Mouse (Mus musculus) embryonic facial prominence, embryonic 13.5 days (tissue): ENCODE results near the gene Gphb5. TPM values are rescaled to one million over a fixed set of nuclear protein-coding genes. Genes with fewer than 3 reads are reported as not detected.

Experiments used
- ATAC-seq: fragments of 200-750 bp; cut with Nextera tagmentation; 2 replicates; pipeline ENCODE4 v1.8.0; 2017; ENCODE audit warnings: low read depth; ENCODE audit not compliant: insufficient number of reproducible peaks, insufficient read depth, low FRiP score, low TSS enrichment
- H3K27ac ChIP-seq: fragments of 300-500 bp; sonication (generic); 2 replicates; pipeline ENCODE4 v1.5.1; 2015; ENCODE audit warnings: moderate library complexity, mild to moderate bottlenecking, inconsistent platforms
- H3K27me3 ChIP-seq: fragments of 300-500 bp; sonication (generic); 2 replicates; pipeline ENCODE4 v1.6.1; 2015; ENCODE audit warnings: mild to moderate bottlenecking, inconsistent platforms
- H3K36me3 ChIP-seq: fragments of 300-500 bp; sonication (generic); 2 replicates; pipeline ENCODE4 v1.6.1; 2015; ENCODE audit warnings: mild to moderate bottlenecking, inconsistent platforms
- H3K4me1 ChIP-seq: fragments of 300-500 bp; sonication (generic); 2 replicates; pipeline ENCODE4 v1.6.1; 2015; ENCODE audit warnings: inconsistent platforms
- H3K4me2 ChIP-seq: fragments of 300-500 bp; sonication (generic); 2 replicates; pipeline ENCODE4 v1.6.1; 2015; ENCODE audit warnings: moderate library complexity, mild to moderate bottlenecking, inconsistent platforms
- H3K4me3 ChIP-seq: fragments of 300-500 bp; sonication (generic); 2 replicates; pipeline ENCODE4 v1.5.1; 2015; ENCODE audit warnings: mild to moderate bottlenecking, inconsistent platforms
- H3K9ac ChIP-seq: fragments of 300-500 bp; sonication (generic); 2 replicates; pipeline ENCODE4 v1.6.1; 2015; ENCODE audit warnings: mild to moderate bottlenecking, inconsistent platforms
- H3K9me3 ChIP-seq: fragments of 300-500 bp; sonication (generic); 2 replicates; pipeline ENCODE4 v1.6.1; 2016; ENCODE audit warnings: inconsistent platforms
- WGBS: fragments of 180-500 bp; shearing (Covaris S2); methylation state at CpG from one replicate; pipeline ENCODE4 v1.1.7; 2015; ENCODE audit warnings: mixed read lengths; 5-methylcytosine and 5-hydroxymethylcytosine counted together
- polyA plus RNA-seq: library from polyadenylated mRNA; unstranded; fragments of >200 nt; fragmentation: Nextera tagmentation; extraction: Ambion mirVana; gene quantifications from 2 replicates; pipeline ENCODE4 v1.2.1, GENCODE M21; 2015

The Gphb5 gene
- polyA plus RNA-seq, 1 experiment from 2014 or later: not detected

GRCm38 (mm10) chr12:75364416-75364815 is 52.2 kb downstream of the Gphb5 start:
- WGBS: 95% methylated on average over 4 of the region's 4 CpGs
- H3K27me3 ChIP-seq: no peaks in the 10 kb centered on the region
- no peak overlapping the region for H3K27ac ChIP-seq
- H3K4me3 ChIP-seq: no peak overlapping the region
- no peaks in the 10 kb centered on the region for H3K9me3 ChIP-seq
- ATAC-seq: no peak
- no peak overlapping the region for H3K9ac ChIP-seq
- no peaks in the 10 kb centered on the region for H3K4me1 ChIP-seq
- no peaks in the 10 kb centered on the region for H3K36me3 ChIP-seq
- H3K4me2 ChIP-seq: no peak overlapping the region

GRCm38 (mm10) chr12:75362456-75362855 is 54.1 kb downstream of the Gphb5 start:
- H3K9ac ChIP-seq: no peak overlapping the region
- H3K4me2 ChIP-seq: no peak overlapping the region
- ATAC-seq: no peak
- H3K27me3 ChIP-seq: no peaks in the 10 kb centered on the region
- no peak overlapping the region for H3K4me3 ChIP-seq
- no peaks in the 10 kb centered on the region for H3K36me3 ChIP-seq
- H3K4me1 ChIP-seq: no peaks in the 10 kb centered on the region
- 92% methylated on average over 16 of the region's 16 CpGs for WGBS
- no peak overlapping the region for H3K27ac ChIP-seq
- H3K9me3 ChIP-seq: no peaks in the 10 kb centered on the region

Other genes with a start within 250 kb of the Gphb5 start
- gene Kcnh5, start 239.4 kb downstream of the Gphb5 start, polyA plus RNA-seq: 0.25 and 0.51 TPM in 2 replicates
- gene Rhoj, start 108.5 kb downstream of the Gphb5 start, polyA plus RNA-seq: 34.0 and 42.6 TPM in 2 replicates
- gene Ppp2r5e, start 179.5 kb upstream of the Gphb5 start, polyA plus RNA-seq: 14.3 and 15.0 TPM in 2 replicates